Mouse (Mus musculus) limb, embryonic 10.5 days (tissue): ENCODE measurements at regions not wholly inside any gene's neighbourhood (a gene's known extent, or its start where the extent isn't known, plus 50 kb on each side); places are given as distances from the start of the nearest gene placed in this dataset.
A peak's percentile ranks its signal among the peaks of the same experiment; 100 is the strongest.
"Not testable (repeated sequence)": the region's sequence is repeated elsewhere in the genome, so short reads cannot be mapped to it uniquely, and the experiment has no call there.

Experiments
- DNase-seq: peaks from one replicate; pipeline ENCODE4 v3.0.0-alpha.2; 2017; ENCODE audit warnings: low spot score
- H3K27ac ChIP-seq: fragments of 300-500 bp; sonication (generic); 2 replicates; pipeline ENCODE4 v1.5.1; 2016; ENCODE audit warnings: mild to moderate bottlenecking
- H3K27me3 ChIP-seq: fragments of 300-500 bp; sonication (generic); 2 replicates; pipeline ENCODE4 v1.6.1; 2016; ENCODE audit warnings: low read depth, mild to moderate bottlenecking; ENCODE audit not compliant: poor library complexity, severe bottlenecking
- H3K36me3 ChIP-seq: fragments of 300-500 bp; sonication (generic); 2 replicates; pipeline ENCODE4 v1.6.1; 2016; ENCODE audit warnings: mild to moderate bottlenecking, moderate library complexity
- H3K4me1 ChIP-seq: fragments of 300-500 bp; sonication (generic); 2 replicates; pipeline ENCODE4 v1.6.1; 2016
- H3K4me3 ChIP-seq: fragments of 300-500 bp; sonication (generic); 2 replicates; pipeline ENCODE4 v1.5.1; 2016; ENCODE audit warnings: mild to moderate bottlenecking, moderate library complexity
- H3K9me3 ChIP-seq: fragments of 300-500 bp; sonication (generic); replicated peaks from 2 replicates; pipeline ENCODE4 v1.6.1; 2016; ENCODE audit warnings: mild to moderate bottlenecking
- WGBS: fragments of 180-500 bp; shearing (Covaris S2); methylation state at CpG from one replicate; pipeline ENCODE4 v1.1.7; 2016; 5-methylcytosine and 5-hydroxymethylcytosine counted together

- Histone ChIP-seq H3K9me3 (no peaks in the 10 kb centered on the region), H3K27me3 (no peaks in the 10 kb centered on the region), H3K36me3 (no peaks in the 10 kb centered on the region), H3K4me1 (peaks cover 25% of the 10 kb centered on the region), H3K27ac (0 out of 2 replicates have a peak overlapping the region, but pooled peaks have one; percentile 14), H3K4me3 (no peak overlapping the region)
- DNase-seq = no peak
- WGBS = 11% methylated on average over 3 of the region's 3 CpGs
These were observed 226.0 kb downstream of the Cd47 start for GRCm38 (mm10) chr16:50026100-50026884.

DNA sequence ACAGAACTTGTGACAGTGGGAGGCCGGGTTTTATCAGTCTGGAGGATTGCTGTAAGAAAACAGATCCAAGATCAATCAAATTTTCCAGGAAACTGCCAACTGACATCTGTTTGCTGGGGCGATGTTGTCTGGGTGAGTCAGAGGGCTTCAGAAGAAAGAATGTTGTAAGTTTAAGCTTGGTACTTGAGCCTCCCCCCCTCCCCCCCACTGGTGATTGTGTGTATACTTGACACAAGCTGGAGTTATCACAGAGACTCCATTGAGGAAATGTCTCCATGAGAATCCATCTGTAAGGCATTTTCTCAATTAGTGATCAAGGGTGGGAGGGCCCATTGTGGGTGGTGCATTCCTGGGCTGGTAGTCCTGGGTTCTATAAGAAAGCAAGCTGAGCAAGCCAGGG, 226.9 kb downstream of the Cd47 start:
- H3K27ac ChIP-seq = 0 out of 2 replicates have a peak overlapping the region, but pooled peaks have one; percentile 46
- WGBS = 20% methylated on average over 2 of the region's 2 CpGs
- H3K9me3 ChIP-seq = no peaks in the 10 kb centered on the region
- no peaks in the 10 kb centered on the region for H3K27me3 ChIP-seq
- H3K4me3 ChIP-seq = no peak overlapping the region
- H3K36me3 ChIP-seq = no peaks in the 10 kb centered on the region
- peaks cover 28% of the 10 kb centered on the region for H3K4me1 ChIP-seq
- no peak for DNase-seq

DNA sequence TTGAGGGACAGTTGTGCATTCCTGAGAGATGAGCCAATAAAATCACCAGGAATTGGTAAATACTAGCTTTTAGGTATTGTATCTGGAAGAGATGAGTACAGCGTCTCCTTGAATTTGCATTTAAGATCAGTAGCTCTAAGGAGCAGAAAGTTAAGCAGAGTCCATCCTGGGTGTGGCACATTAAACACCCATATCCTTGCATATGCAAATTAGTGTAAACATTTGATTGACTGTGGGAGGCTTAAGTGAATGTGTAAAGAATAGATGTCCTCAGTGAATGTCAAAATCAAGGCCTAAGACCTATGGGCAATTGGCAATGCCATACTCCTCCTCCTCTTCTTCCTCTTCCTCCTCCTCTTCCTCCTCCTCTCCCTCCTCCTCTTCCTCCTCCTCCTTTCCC, 229.4 kb downstream of the Cd47 start:
- H3K36me3 ChIP-seq = no peaks in the 10 kb centered on the region
- DNase-seq = no peak
- H3K27me3 ChIP-seq = no peaks in the 10 kb centered on the region
- H3K27ac ChIP-seq = no peak overlapping the region
- peaks cover 31% of the 10 kb centered on the region for H3K4me1 ChIP-seq
- no peaks in the 10 kb centered on the region for H3K9me3 ChIP-seq
- 91% methylated on average over 1 of the region's 1 CpGs for WGBS
- H3K4me3 ChIP-seq = no peak overlapping the region

- H3K36me3 ChIP-seq, H3K27me3 ChIP-seq, H3K9me3 ChIP-seq, H3K27ac ChIP-seq, DNase-seq, H3K4me3 ChIP-seq: not testable (repeated sequence)
- H3K4me1 ChIP-seq = peaks cover 31% of the 10 kb centered on the region
These were observed 230.0 kb downstream of the Cd47 start for GRCm38 (mm10) chr16:50030355-50030754.

DNA sequence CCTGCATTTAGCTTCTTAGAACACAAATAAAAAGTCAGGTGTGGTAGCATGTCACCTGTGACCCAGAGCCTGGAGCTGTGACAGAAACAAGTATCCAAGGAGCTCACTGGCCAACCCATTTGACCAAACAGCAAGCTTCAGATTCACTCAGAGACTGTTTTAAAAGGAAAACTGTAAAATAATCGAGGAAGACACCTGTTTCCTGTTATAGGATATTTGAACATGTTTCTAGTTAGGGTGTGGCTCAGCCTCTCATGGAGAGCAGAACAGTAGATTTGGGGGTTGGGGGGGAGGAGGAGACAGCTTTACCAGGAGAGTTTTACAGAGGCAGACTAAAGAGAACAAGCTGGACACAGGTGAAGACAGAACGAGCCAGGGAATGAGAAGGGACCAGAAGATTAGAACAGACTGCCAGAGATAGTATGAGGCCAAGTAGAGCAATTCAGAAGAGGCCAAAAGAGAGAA, 230.6 kb downstream of the Cd47 start:
- H3K4me1 ChIP-seq = peaks cover 30% of the 10 kb centered on the region
- H3K9me3 ChIP-seq = no peaks in the 10 kb centered on the region
- H3K27ac ChIP-seq = no peak overlapping the region
- WGBS = 36% methylated on average over 2 of the region's 2 CpGs
- H3K4me3 ChIP-seq = no peak overlapping the region
- H3K36me3 ChIP-seq = no peaks in the 10 kb centered on the region
- no peaks in the 10 kb centered on the region for H3K27me3 ChIP-seq
- no peak for DNase-seq

DNA sequence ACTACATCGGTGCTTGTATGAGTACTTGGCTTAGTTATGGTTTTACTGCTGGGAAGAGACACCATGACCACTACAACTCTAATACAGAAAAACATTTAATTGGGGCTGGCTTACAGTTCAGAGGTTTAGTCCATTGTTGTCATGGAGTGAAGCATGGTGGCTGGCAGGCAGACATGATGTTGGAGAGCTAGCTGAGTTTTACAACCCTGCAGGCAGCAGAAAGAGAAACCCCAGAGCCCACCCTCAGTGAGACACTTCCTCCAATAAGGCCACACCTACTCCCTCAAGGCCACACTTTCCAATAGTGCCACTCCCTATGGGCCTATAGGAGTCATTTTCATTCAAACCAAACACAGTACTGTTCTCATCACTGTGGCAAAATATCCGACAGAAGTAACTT, 232.5 kb downstream of the Cd47 start:
- Histone ChIP-seq H3K36me3 (no peaks in the 10 kb centered on the region), H3K4me3 (no peak overlapping the region), H3K9me3 (no peaks in the 10 kb centered on the region), H3K4me1 (peaks cover 12% of the 10 kb centered on the region), H3K27ac (no peak overlapping the region), H3K27me3 (no peaks in the 10 kb centered on the region)
- 94% methylated on average over 2 of the region's 2 CpGs for WGBS
- no peak for DNase-seq

GRCm38 (mm10) chr16:50036296-50036734, 236.0 kb downstream of the Cd47 start:
- H3K4me1 ChIP-seq = peaks cover 5% of the 10 kb centered on the region; the same call in 1 of the 2 replicates

GRCm38 (mm10) chr16:50044103-50044502, 243.8 kb downstream of the Cd47 start:
- no peak overlapping the region for H3K4me3 ChIP-seq
- 83% methylated on average over 1 of the region's 1 CpGs for WGBS
- DNase-seq = no peak
- no peaks in the 10 kb centered on the region for H3K9me3 ChIP-seq
- no peaks in the 10 kb centered on the region for H3K36me3 ChIP-seq
- H3K4me1 ChIP-seq = peaks cover 3% of the 10 kb centered on the region; the same call in 1 of the 2 replicates
- H3K27me3 ChIP-seq = no peaks in the 10 kb centered on the region
- H3K27ac ChIP-seq = no peak overlapping the region

More at GRCm38 (mm10) chr16:50036296-50036734, 236.0 kb downstream of the Cd47 start:
- H3K27me3 ChIP-seq = no peaks in the 10 kb centered on the region
- H3K4me3 ChIP-seq = no peak overlapping the region
- H3K36me3 ChIP-seq = no peaks in the 10 kb centered on the region
- H3K9me3 ChIP-seq = no peaks in the 10 kb centered on the region
- DNase-seq = no peak
- no peak overlapping the region for H3K27ac ChIP-seq
- 64% methylated on average over 5 of the region's 5 CpGs for WGBS

GRCm38 (mm10) chr16:50045552-50046547, 245.5 kb downstream of the Cd47 start:
- Histone ChIP-seq H3K4me1 (peaks cover 3% of the 10 kb centered on the region; the same call in 1 of the 2 replicates), H3K27ac (no peak overlapping the region), H3K9me3 (no peaks in the 10 kb centered on the region), H3K36me3 (no peaks in the 10 kb centered on the region), H3K27me3 (no peaks in the 10 kb centered on the region), H3K4me3 (peak overlapping the region; percentile 37)
- DNase-seq = peak; percentile 78
- 10% methylated on average over 32 of the region's 32 CpGs for WGBS

DNA sequence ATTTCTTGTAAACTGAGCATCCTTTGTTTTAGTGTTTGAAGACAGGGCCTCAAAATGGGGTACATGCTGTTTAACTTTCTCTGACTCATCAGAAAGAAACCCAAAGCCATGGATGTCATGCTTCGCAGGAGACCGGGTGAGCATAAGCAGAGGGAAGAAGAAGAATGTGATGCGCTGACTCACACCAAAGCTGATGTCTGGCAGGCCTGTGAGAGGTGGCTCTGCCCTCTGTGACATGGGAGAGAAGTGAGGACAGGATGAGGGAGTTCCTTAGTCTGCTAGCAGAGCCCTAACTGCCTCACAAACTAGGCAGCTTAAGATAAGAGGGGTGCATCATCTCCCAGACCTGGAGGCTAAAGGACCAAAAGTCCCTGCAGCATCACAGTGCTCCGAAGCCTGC, 263.2 kb downstream of the Cd47 start:
- H3K27me3 ChIP-seq = no peaks in the 10 kb centered on the region
- 86% methylated on average over 4 of the region's 4 CpGs for WGBS
- no peak overlapping the region for H3K27ac ChIP-seq
- DNase-seq = no peak
- no peaks in the 10 kb centered on the region for H3K4me1 ChIP-seq
- no peaks in the 10 kb centered on the region for H3K36me3 ChIP-seq
- H3K9me3 ChIP-seq = no peaks in the 10 kb centered on the region
- H3K4me3 ChIP-seq = no peak overlapping the region

- H3K27ac ChIP-seq = no peak overlapping the region
- H3K9me3 ChIP-seq = no peaks in the 10 kb centered on the region
- H3K4me1 ChIP-seq = peaks cover 4% of the 10 kb centered on the region
- no peaks in the 10 kb centered on the region for H3K27me3 ChIP-seq
- WGBS = 92% methylated on average over 5 of the region's 5 CpGs
- no peak for DNase-seq
- no peak overlapping the region for H3K4me3 ChIP-seq
- no peaks in the 10 kb centered on the region for H3K36me3 ChIP-seq
These were observed 265.2 kb downstream of the Cd47 start for GRCm38 (mm10) chr16:50065336-50066082.

GRCm38 (mm10) chr16:50069033-50069432, 268.7 kb downstream of the Cd47 start:
- Histone ChIP-seq H3K4me1 (peaks cover 10% of the 10 kb centered on the region), H3K27ac (no peak overlapping the region), H3K4me3 (no peak overlapping the region), H3K9me3 (no peaks in the 10 kb centered on the region), H3K27me3 (no peaks in the 10 kb centered on the region), H3K36me3 (no peaks in the 10 kb centered on the region)
- peak; percentile 43 for DNase-seq
- WGBS = 79% methylated on average over 4 of the region's 4 CpGs
